Mouse (Mus musculus) lung, postnatal 0 days (tissue): Measurements from ENCODE around the gene Pex12. TPM values are rescaled to one million over a fixed set of nuclear protein-coding genes. Genes with fewer than 3 reads are reported as not detected.
"Not testable (repeated sequence)": the region's sequence is repeated elsewhere in the genome, so short reads cannot be mapped to it uniquely, and the experiment has no call there.

Source experiments
- ATAC-seq: fragments of 200-750 bp; cut with Nextera tagmentation; 2 replicates; pipeline ENCODE4 v1.8.0; 2017; ENCODE audit warnings: moderate library complexity
- DNase-seq: peaks from one replicate; pipeline ENCODE4 v3.0.0-alpha.2; 2016; ENCODE audit warnings: low spot score
- H3K27ac ChIP-seq: fragments of 300-500 bp; sonication (generic); 2 replicates; pipeline ENCODE4 v1.5.1; 2014; ENCODE audit warnings: antibody characterized with exemption, mild to moderate bottlenecking, low read length, mixed read lengths
- H3K27me3 ChIP-seq: fragments of 300-500 bp; sonication (generic); replicated peaks from 2 replicates; pipeline ENCODE4 v1.6.1; 2014; ENCODE audit warnings: low read length, mixed read lengths; ENCODE audit not compliant: insufficient read depth
- H3K36me3 ChIP-seq: fragments of 300-500 bp; sonication (generic); 2 replicates; pipeline ENCODE4 v1.6.1; 2014; ENCODE audit warnings: low read length, mixed read lengths; ENCODE audit not compliant: insufficient read depth
- H3K4me1 ChIP-seq: fragments of 300-500 bp; sonication (generic); 2 replicates; pipeline ENCODE4 v1.6.1; 2014; ENCODE audit warnings: antibody characterized with exemption, low read depth, low read length, mixed read lengths; ENCODE audit not compliant: insufficient read depth
- H3K4me2 ChIP-seq: fragments of 300-500 bp; sonication (generic); replicated peaks from 2 replicates; pipeline ENCODE4 v1.6.1; 2014; ENCODE audit warnings: low read depth, mild to moderate bottlenecking, low read length, moderate library complexity, mixed read lengths
- H3K4me3 ChIP-seq: fragments of 300-500 bp; sonication (generic); 2 replicates; pipeline ENCODE4 v1.5.1; 2014; ENCODE audit warnings: low read depth, low read length
- H3K9ac ChIP-seq: fragments of 300-500 bp; sonication (generic); replicated peaks from 2 replicates; pipeline ENCODE4 v1.6.1; 2014; ENCODE audit warnings: low read depth, mild to moderate bottlenecking
- H3K9me3 ChIP-seq: fragments of 300-500 bp; sonication (generic); 2 replicates; pipeline ENCODE4 v1.6.1; 2016; ENCODE audit warnings: low read length, mixed read lengths
- CTCF ChIP-seq: IDR thresholded peaks from 2 replicates; pipeline ENCODE4 v1.5.1; 2016; ENCODE audit warnings: antibody characterized with exemption, mild to moderate bottlenecking
- EP300 ChIP-seq: IDR thresholded peaks from 2 replicates; pipeline ENCODE4 v1.6.1; 2016; ENCODE audit warnings: antibody characterized with exemption, mild to moderate bottlenecking, control low read depth
- WGBS: fragments of 180-500 bp; shearing (Covaris S2); extraction: QIAGEN DNeasy Blood & Tissue Kit; methylation state at CpG from one replicate; pipeline ENCODE4 v1.1.7; 2014; 5-methylcytosine and 5-hydroxymethylcytosine counted together
- polyA plus RNA-seq: library from polyadenylated mRNA; unstranded; fragments of >200 nt; fragmentation: Nextera tagmentation; extraction: Ambion mirVana; gene quantifications from 2 replicates; pipeline ENCODE4 v1.2.1, GENCODE M21; 2015

Pex12 gene
- polyA plus RNA-seq, 1 experiment from 2014 or later = 9.0 TPM

DNA sequence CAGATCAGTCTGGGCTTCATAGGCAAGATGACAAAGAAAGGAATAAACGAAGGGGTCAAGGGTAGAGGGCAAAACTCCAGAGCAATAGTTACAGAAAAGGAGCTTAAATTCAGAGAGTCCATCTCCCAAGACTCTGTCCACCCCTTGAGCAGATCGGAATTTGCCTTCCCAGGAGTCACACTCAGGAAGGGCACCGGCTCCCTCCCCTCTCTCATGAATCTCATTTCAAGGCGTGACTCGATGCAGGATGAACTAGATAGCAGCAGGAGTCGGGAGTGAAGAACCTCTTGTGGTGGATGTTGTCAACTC lies 31.6 kb downstream of the Pex12 start:
- TF ChIP-seq CTCF (no peak), EP300 (no peak)
- DNase-seq (no peak), ATAC-seq (peak; percentile 56)
- H3K9ac ChIP-seq = peak overlapping the region; percentile 69
- no peak overlapping the region for H3K27ac ChIP-seq
- H3K9me3 ChIP-seq = no peaks in the 10 kb centered on the region
- no peaks in the 10 kb centered on the region for H3K27me3 ChIP-seq
- H3K36me3 ChIP-seq = no peaks in the 10 kb centered on the region
- no peaks in the 10 kb centered on the region for H3K4me1 ChIP-seq
- 1% methylated on average over 6 of the region's 6 CpGs for WGBS
- H3K4me2 ChIP-seq = peak overlapping the region; percentile 68
- H3K4me3 ChIP-seq = peak overlapping the region; percentile 45

DNA sequence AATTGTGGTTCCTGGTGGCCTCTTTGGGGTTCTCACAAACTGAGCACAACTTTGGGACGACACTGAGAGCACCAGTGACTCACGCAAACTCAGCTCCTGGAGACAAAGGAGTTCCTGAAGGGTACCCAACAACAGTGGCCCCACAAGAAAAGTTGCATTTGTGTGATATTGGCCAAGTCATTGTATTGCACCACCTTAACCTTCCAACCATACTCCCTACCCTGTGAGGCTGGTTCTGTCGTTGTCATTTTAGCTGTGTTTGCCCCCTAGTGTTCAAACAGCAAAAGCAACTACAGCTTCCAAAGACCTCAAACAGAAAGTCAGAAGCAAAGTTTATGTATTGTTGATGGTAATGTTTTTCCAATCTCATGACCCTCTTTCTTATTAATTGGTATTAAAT lies 39.2 kb downstream of the Pex12 start:
- DNase-seq (peak; percentile 46), ATAC-seq (no peak)
- Histone ChIP-seq H3K27ac (no peak overlapping the region), H3K4me3 (no peak overlapping the region), H3K4me2 (no peak overlapping the region), H3K9me3 (no peaks in the 10 kb centered on the region), H3K9ac (no peak overlapping the region), H3K36me3 (no peaks in the 10 kb centered on the region), H3K4me1 (no peaks in the 10 kb centered on the region), H3K27me3 (no peaks in the 10 kb centered on the region)
- whole genome bisulfite sequencing = 62% methylated on average over 3 of the region's 3 CpGs
- TF ChIP-seq EP300 (no peak), CTCF (peak; percentile 74)

DNA sequence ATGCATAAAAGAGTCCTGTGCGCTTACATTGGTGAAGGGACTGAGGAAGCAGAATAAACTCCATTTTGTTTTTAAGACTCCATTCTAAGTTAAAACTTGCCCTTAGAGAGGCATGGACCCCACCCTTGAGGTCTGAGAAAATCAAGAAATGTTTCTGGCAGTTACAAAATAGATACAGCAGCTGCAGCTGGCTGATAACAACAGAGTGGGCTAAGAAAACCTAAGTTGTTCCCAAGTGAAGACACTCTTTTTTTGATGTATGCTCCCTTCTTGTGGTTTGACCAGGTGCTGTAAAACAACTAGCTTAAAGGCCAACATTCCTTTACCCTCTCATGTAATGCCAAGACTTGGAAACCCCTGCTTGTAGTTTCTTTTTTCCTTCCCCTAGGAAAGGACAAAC lies 39.7 kb downstream of the Pex12 start:
- TF ChIP-seq EP300 = no peak
- TF ChIP-seq CTCF = no peak
- H3K27me3 ChIP-seq = no peaks in the 10 kb centered on the region
- H3K36me3 ChIP-seq = no peaks in the 10 kb centered on the region
- H3K4me1 ChIP-seq = no peaks in the 10 kb centered on the region
- H3K9me3 ChIP-seq = no peaks in the 10 kb centered on the region
- DNase-seq = no peak
- H3K4me3 ChIP-seq = no peak overlapping the region
- no peak for ATAC-seq
- WGBS = 91% methylated on average over 1 of the region's 1 CpGs
- H3K9ac ChIP-seq = no peak overlapping the region
- no peak overlapping the region for H3K4me2 ChIP-seq
- H3K27ac ChIP-seq = no peak overlapping the region

DNA sequence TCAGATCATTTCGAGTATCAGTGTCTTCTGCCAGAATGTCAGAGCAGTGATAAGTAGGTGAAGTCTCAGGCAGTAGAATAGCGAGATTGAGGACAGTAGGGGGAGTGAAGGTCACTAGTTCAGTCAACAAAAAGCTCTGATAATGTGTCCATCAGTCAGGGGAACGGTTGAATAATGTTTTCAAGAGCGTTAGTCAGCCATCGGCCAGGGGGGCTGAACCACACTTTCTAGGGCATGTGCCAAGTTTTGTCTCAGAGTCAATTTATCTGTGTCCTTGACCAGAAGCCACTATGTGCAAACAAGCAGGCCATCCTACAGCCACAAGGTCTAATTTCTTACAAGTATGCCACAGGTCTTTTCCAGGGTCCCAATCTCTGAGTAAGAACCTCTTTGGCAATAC lies 45.2 kb downstream of the Pex12 start:
- ATAC-seq, H3K27me3 ChIP-seq, H3K27ac ChIP-seq, H3K4me2 ChIP-seq, H3K9ac ChIP-seq, H3K36me3 ChIP-seq, H3K4me3 ChIP-seq, H3K4me1 ChIP-seq, DNase-seq, H3K9me3 ChIP-seq: not testable (repeated sequence)
- 36% methylated on average over 5 of the region's 5 CpGs for WGBS

Other genes with a start within 250 kb of the Pex12 start
- gene Slfn2, start 237.5 kb downstream of the Pex12 start, polyA plus RNA-seq = 19.0 and 21.5 TPM in 2 replicates
- 2.3 and 2.4 TPM in 2 replicates for gene Slfn1, start 185.7 kb downstream of the Pex12 start, polyA plus RNA-seq
- 0.44 and 0.71 TPM in 2 replicates for gene Slfn4, start 127.4 kb downstream of the Pex12 start, polyA plus RNA-seq
- gene Slfn3, start 111.3 kb downstream of the Pex12 start, polyA plus RNA-seq = 1.4 and 1.5 TPM in 2 replicates
- gene Slfn14, start 15.9 kb downstream of the Pex12 start, polyA plus RNA-seq = 0.75 and 1.3 TPM in 2 replicates
- gene Ap2b1, start 3.6 kb downstream of the Pex12 start, polyA plus RNA-seq = 26.5 and 30.9 TPM in 2 replicates
- gene Rasl10b, start 106.6 kb upstream of the Pex12 start, polyA plus RNA-seq = 0.80 and 1.2 TPM in 2 replicates
- gene Gas2l2, start 126.9 kb upstream of the Pex12 start, polyA plus RNA-seq = 1.8 and 2.2 TPM in 2 replicates
- gene 1700020L24Rik, start 135.1 kb upstream of the Pex12 start, polyA plus RNA-seq = 0.23 and 0.54 TPM in 2 replicates
- gene Mmp28, start 160.5 kb upstream of the Pex12 start, polyA plus RNA-seq = 4.2 and 5.1 TPM in 2 replicates
- 3.2 and 4.4 TPM in 2 replicates for gene Taf15, start 170.5 kb upstream of the Pex12 start, polyA plus RNA-seq
- not detected in 2 replicates for gene Heatr9, start 219.6 kb upstream of the Pex12 start, polyA plus RNA-seq
- 3.3 and 5.9 TPM in 2 replicates for gene Ccl5, start 227.9 kb upstream of the Pex12 start, polyA plus RNA-seq